Mouse (Mus musculus): ENCODE measurements around the gene Acin1.

The Acin1 gene

GRCm38 (mm10) chr14:54686522-54687143 is at the start of gene Acin1:
TSS of gene Acin1 (minus strand) at chr14:54686931.
- DNase-seq = peak; percentile 100

GRCm38 (mm10) chr14:54735221-54735620 is 48.5 kb upstream of the Acin1 start:
- no peak for DNase-seq

GRCm38 (mm10) chr14:54734004-54734403 is 47.3 kb upstream of the Acin1 start:
- no peak for DNase-seq

- no peak for DNase-seq
Observed at GRCm38 (mm10) chr14:54732206-54732605, 45.5 kb upstream of the Acin1 start.

GRCm38 (mm10) chr14:54730305-54730704 is 43.6 kb upstream of the Acin1 start:
- DNase-seq = no peak

- DNase-seq = no peak
Observed at GRCm38 (mm10) chr14:54728823-54729653, 42.3 kb upstream of the Acin1 start.

GRCm38 (mm10) chr14:54727565-54727964 is 40.8 kb upstream of the Acin1 start:
- DNase-seq = no peak

- no peak for DNase-seq
Observed at GRCm38 (mm10) chr14:54724049-54724448, 37.3 kb upstream of the Acin1 start.

GRCm38 (mm10) chr14:54721711-54722110 is 35.0 kb upstream of the Acin1 start:
- DNase-seq = no peak

- DNase-seq = no peak
Observed at GRCm38 (mm10) chr14:54720654-54721350, 34.1 kb upstream of the Acin1 start.

GRCm38 (mm10) chr14:54720041-54720440 is 33.3 kb upstream of the Acin1 start:
- no peak for DNase-seq

GRCm38 (mm10) chr14:54715402-54715801 is 28.7 kb upstream of the Acin1 start:
- DNase-seq = no peak

- no peak for DNase-seq
Observed at GRCm38 (mm10) chr14:54714617-54715081, 27.9 kb upstream of the Acin1 start.

GRCm38 (mm10) chr14:54714121-54714520 is 27.4 kb upstream of the Acin1 start:
- peak; percentile 70 for DNase-seq

- peak; percentile 36 for DNase-seq
Observed at GRCm38 (mm10) chr14:54712861-54713260, 26.1 kb upstream of the Acin1 start.

GRCm38 (mm10) chr14:54712074-54712473 is 25.3 kb upstream of the Acin1 start, which contains the start of gene Cebpe:
TSS of gene Cebpe (minus strand) at chr14:54712174.
- DNase-seq = no peak

- DNase-seq = no peak
Observed at GRCm38 (mm10) chr14:54709054-54709453, 22.3 kb upstream of the Acin1 start.

GRCm38 (mm10) chr14:54706589-54707320 is 20.0 kb upstream of the Acin1 start:
- no peak for DNase-seq

GRCm38 (mm10) chr14:54705844-54706243 is 19.1 kb upstream of the Acin1 start:
- no peak for DNase-seq

GRCm38 (mm10) chr14:54703207-54703606 is 16.5 kb upstream of the Acin1 start:
- DNase-seq = no peak

GRCm38 (mm10) chr14:54701298-54701697 is 14.6 kb upstream of the Acin1 start:
- peak; percentile 91 for DNase-seq

- DNase-seq = no peak
Observed at GRCm38 (mm10) chr14:54699586-54699985, 12.9 kb upstream of the Acin1 start.

GRCm38 (mm10) chr14:54698733-54699132 is 12.0 kb upstream of the Acin1 start, which contains the start of gene Gm29776:
TSS of gene Gm29776 (minus strand) at chr14:54698833.
- no peak for DNase-seq

Measured in lung, postnatal 14 days (tissue).